Comparison of ENCODE assay signal across 37 mouse cellular contexts in genomic region chr1:104773207-104773606, GRCm38 (mm10). TPM values are rescaled to one million over a fixed set of nuclear protein-coding genes. Genes with fewer than 3 reads are reported as not detected.
"Had no signal": no experiment of that assay in that cellular context is flagged by ENCODE, and none has a peak within 500 bp of the region (broad histone marks: within the 10 kb centered on the region; RNA-seq: fewer than 3 reads in every experiment).

No protein-coding gene starts in this region.

- H3K4me3 ChIP-seq: limb, embryonic 10.5 days; limb, embryonic 12.5 days; limb, embryonic 13.5 days; limb, embryonic 15.5 days; liver, embryonic 12.5 days; liver, embryonic 13.5 days; liver, embryonic 15.5 days; lung, embryonic 15.5 days; megakaryocyte, embryonic 14.5 days; midbrain, embryonic 10.5 days; midbrain, embryonic 12.5 days; midbrain, embryonic 13.5 days; midbrain, embryonic 15.5 days; myocyte; neural tube, embryonic 12.5 days; neural tube, embryonic 13.5 days had no signal

- DNase-seq: liver; liver, embryonic 13.5 days; liver, postnatal 0 days; lung, adult 18-20 months; lung, adult 2 months; lung, embryonic 14.5 days; lung, postnatal 10 days; lung, postnatal 14 days; lung, postnatal 36 days; lung, postnatal 4 days; midbrain, embryonic 14.5 days had no signal

- ATAC-seq: liver, embryonic 12.5 days; liver, postnatal 0 days; lung, postnatal 0 days; midbrain, embryonic 13.5 days; midbrain, embryonic 15.5 days; midbrain, embryonic 16.5 days had no signal

- H3K27ac ChIP-seq: limb, embryonic 10.5 days; limb, embryonic 12.5 days; limb, embryonic 13.5 days; limb, embryonic 15.5 days; liver, embryonic 12.5 days; liver, embryonic 13.5 days; liver, embryonic 14.5 days; liver, embryonic 15.5 days; lung, embryonic 15.5 days; macrophage; midbrain, embryonic 10.5 days; midbrain, embryonic 12.5 days; midbrain, embryonic 13.5 days; midbrain, embryonic 15.5 days; neural tube, embryonic 12.5 days; neural tube, embryonic 13.5 days had no signal

RNA-seq across cellular contexts. Expression of gene Cdh20, which starts 4.9 kb away (rescaled TPM):
- total RNA-seq: liver, adult 2 months; megakaryocyte progenitor cell, adult 5-6 weeks; megakaryocyte, adult 5-6 weeks; megakaryocyte-erythroid progenitor cell, adult 5-6 weeks; monocyte, adult 5-6 weeks had no signal
- polyA plus RNA-seq: liver, adult 2 months; liver, embryonic 11.5 days; liver, embryonic 12.5 days; liver, embryonic 13.5 days; liver, embryonic 15.5 days; liver, embryonic 16.5 days; liver, postnatal 0 days; macrophage had no signal
